Mouse (Mus musculus): ENCODE data around the gene Trim31. TPM values are rescaled to one million over a fixed set of nuclear protein-coding genes. Genes with fewer than 3 reads are reported as not detected.

Gene Trim31
- polyA plus RNA-seq, 1 experiment from 2014 or later, result not detected

DNA sequence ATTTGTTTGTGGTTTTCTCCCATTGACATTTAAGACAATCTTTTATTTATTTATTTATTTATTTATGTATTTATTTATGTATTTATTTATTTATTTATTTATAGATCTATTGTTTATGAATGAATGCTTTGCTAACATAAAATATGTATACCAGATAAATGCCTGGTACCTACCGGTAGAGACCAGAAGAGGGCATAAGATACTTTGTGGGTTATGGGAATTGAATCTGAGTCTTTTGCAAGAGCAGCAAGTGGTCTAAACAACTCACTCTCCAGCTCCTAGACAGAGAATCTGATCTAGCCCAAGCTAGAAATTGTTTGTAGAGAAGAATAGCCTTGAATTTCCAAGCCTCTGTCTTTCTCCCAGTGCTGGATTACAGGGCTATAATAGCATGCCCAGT, 2.8 kb downstream of the Trim31 start:
- Histone ChIP-seq H3K9me3 (no peaks in the 10 kb centered on the region), H3K27me3 (no peaks in the 10 kb centered on the region), H3K4me2 (replicated peaks) (no peak overlapping the region), H3K4me1 (replicated peaks) (no peaks in the 10 kb centered on the region), H3K27ac (no peak overlapping the region), H3K4me3 (replicated peaks) (no peak overlapping the region), H3K36me3 (no peaks in the 10 kb centered on the region), H3K9ac (replicated peaks) (no peak overlapping the region)
- ATAC-seq, result no peak
- WGBS, result 41% methylated on average over 1 of the region's 1 CpGs

DNA sequence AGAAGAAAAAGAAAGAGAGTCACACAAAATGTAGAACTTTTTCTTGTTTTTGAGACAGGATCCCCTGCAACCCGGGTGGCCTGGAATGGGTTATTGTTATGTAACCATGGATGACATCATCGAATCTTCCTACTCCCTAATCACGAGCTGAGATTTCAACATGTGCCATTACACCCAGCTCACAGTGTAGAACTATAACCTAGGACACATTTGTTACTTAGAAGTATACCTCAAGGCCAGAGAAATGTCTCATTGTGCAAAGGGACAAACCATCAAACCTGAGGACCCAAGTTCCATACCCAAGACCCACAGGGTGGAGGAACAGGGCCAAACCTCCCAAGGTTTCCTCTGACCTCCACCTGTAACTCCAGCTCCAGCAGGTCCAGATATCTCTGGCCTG, 5.7 kb downstream of the Trim31 start:
- no peaks in the 10 kb centered on the region for H3K36me3 ChIP-seq
- no peaks in the 10 kb centered on the region for H3K4me1 ChIP-seq (replicated peaks)
- no peaks in the 10 kb centered on the region for H3K9me3 ChIP-seq
- no peak for ATAC-seq
- no peak overlapping the region for H3K4me3 ChIP-seq (replicated peaks)
- H3K27me3 ChIP-seq, result no peaks in the 10 kb centered on the region
- WGBS, result 78% methylated on average over 3 of the region's 3 CpGs
- no peak overlapping the region for H3K4me2 ChIP-seq (replicated peaks)
- H3K27ac ChIP-seq, result no peak overlapping the region
- no peak overlapping the region for H3K9ac ChIP-seq (replicated peaks)

DNA sequence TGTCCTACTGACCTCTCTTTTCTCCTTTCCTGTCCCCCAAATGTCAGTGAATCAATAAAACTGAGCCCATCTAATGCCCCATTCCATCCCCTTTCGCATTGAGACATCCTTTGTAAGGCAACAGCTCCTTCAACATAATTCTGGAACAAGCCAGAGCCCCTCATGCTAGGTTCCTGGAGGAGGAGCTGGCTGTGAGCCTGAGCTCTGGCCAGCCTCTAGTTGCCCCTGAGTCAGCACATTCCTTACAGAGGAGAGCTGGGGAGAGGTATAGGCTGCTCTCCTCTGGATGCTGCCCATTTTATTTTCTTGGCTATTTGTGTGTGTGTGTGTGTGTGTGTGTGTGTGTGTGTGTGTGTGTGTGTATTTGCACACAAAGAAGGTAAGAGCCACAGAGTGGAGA, 10.3 kb downstream of the Trim31 start:
- Histone ChIP-seq H3K36me3 (no peaks in the 10 kb centered on the region), H3K4me2 (replicated peaks) (no peak overlapping the region), H3K9ac (replicated peaks) (no peak overlapping the region), H3K27me3 (no peaks in the 10 kb centered on the region), H3K4me3 (replicated peaks) (no peak overlapping the region), H3K4me1 (replicated peaks) (no peaks in the 10 kb centered on the region), H3K9me3 (no peaks in the 10 kb centered on the region), H3K27ac (no peak overlapping the region)
- 68% methylated on average over 1 of the region's 1 CpGs for WGBS
- no peak for ATAC-seq

DNA sequence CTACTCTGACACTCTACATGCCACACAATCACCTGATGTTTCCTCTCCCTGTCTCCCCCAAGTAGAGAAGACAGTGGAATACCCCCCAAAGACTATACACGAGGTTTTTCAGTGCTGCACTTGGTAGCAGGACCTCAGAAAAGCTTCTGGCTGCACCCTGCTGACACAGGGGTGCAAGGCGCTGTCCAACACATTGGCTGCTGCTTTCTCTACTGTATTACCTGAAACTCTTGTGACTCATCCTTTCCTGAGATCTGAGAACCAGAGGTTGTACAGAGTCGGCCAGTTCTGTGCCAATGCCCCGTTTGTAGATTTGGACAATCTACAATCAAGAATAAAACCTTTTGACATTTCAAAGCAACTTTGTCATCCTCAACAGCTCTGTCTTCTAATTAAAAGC, 11.9 kb downstream of the Trim31 start:
- H3K4me1 ChIP-seq (replicated peaks), result no peaks in the 10 kb centered on the region
- H3K36me3 ChIP-seq, result no peaks in the 10 kb centered on the region
- no peaks in the 10 kb centered on the region for H3K9me3 ChIP-seq
- H3K4me3 ChIP-seq (replicated peaks), result no peak overlapping the region
- H3K27ac ChIP-seq, result no peak overlapping the region
- H3K9ac ChIP-seq (replicated peaks), result no peak overlapping the region
- WGBS, result 64% methylated on average over 4 of the region's 4 CpGs
- no peaks in the 10 kb centered on the region for H3K27me3 ChIP-seq
- no peak overlapping the region for H3K4me2 ChIP-seq (replicated peaks)
- ATAC-seq, result no peak

DNA sequence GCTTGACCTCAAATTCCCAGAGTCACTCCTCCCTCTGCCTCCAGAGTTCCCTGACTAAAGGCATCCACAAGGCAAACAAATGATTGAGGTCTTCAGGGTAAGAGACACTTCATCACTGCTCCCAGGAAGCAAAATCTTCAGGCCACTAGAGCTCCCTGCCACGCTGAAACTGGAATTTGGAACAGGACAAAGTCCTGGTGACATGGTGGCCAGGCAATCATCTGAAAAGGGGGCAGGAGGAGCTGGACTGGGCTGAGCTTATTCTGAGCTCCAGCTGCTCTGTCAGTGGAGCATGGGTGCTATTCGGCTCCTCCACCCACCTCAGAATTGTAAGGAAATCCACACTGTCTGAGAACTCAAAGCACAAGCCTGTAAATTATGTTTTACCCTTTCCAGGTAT, 14.1 kb downstream of the Trim31 start:
- no peak for ATAC-seq
- Histone ChIP-seq H3K4me3 (replicated peaks) (no peak overlapping the region), H3K4me2 (replicated peaks) (no peak overlapping the region), H3K9ac (replicated peaks) (no peak overlapping the region), H3K9me3 (no peaks in the 10 kb centered on the region), H3K4me1 (replicated peaks) (no peaks in the 10 kb centered on the region), H3K27ac (no peak overlapping the region), H3K27me3 (no peaks in the 10 kb centered on the region), H3K36me3 (no peaks in the 10 kb centered on the region)
- 63% methylated on average over 2 of the region's 2 CpGs for WGBS

DNA sequence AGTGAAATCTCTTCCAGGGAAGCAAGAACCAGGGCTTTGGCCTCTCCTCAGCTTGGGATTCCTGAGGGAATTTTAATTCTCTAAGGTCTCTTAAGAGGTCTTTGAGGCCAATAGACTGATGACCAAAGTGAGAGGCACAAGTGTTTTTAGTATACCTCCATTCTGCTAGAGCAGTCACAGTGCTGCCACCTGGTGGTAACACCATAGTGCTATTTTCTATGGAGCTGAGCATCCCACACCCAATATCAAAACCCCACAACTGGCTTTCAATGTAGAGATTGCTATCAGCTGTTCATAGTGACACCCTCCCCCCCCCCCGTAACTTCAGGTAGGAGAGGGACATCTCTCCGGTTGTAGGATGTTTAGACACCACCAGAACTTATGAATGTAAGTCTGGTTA, 16.2 kb downstream of the Trim31 start:
- no peak for ATAC-seq
- Histone ChIP-seq H3K4me2 (replicated peaks) (no peak overlapping the region), H3K27ac (no peak overlapping the region), H3K27me3 (no peaks in the 10 kb centered on the region), H3K9ac (replicated peaks) (no peak overlapping the region), H3K4me3 (replicated peaks) (no peak overlapping the region), H3K9me3 (no peaks in the 10 kb centered on the region), H3K36me3 (no peaks in the 10 kb centered on the region), H3K4me1 (replicated peaks) (no peaks in the 10 kb centered on the region)
- 17% methylated on average over 2 of the region's 2 CpGs for WGBS

DNA sequence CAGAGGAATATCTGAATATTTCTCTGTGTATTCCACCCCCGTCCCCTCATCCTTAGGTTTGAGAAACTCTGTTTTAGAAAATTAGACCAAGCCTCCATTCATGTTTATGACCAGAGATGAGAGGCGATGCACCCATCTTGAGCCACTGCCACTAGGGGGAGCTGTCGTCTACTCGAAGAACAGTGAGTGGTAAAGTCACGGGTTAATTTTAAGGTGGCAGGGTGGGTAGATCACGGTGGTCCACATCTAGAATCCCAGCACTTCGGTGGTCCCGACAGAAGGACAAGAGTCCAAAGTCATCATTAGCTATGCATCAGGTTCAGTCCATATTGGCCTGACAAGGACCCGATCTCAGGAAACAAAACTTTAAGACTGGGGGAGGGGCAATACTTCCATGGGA, 17.2 kb downstream of the Trim31 start:
- 18% methylated on average over 9 of the region's 9 CpGs for WGBS
- peak; percentile 27; the same call in 1 of the 2 replicates for ATAC-seq
- Histone ChIP-seq H3K9ac (replicated peaks) (no peak overlapping the region), H3K4me2 (replicated peaks) (no peak overlapping the region), H3K27me3 (no peaks in the 10 kb centered on the region), H3K4me3 (replicated peaks) (no peak overlapping the region), H3K4me1 (replicated peaks) (no peaks in the 10 kb centered on the region), H3K9me3 (no peaks in the 10 kb centered on the region), H3K36me3 (no peaks in the 10 kb centered on the region), H3K27ac (no peak overlapping the region)

DNA sequence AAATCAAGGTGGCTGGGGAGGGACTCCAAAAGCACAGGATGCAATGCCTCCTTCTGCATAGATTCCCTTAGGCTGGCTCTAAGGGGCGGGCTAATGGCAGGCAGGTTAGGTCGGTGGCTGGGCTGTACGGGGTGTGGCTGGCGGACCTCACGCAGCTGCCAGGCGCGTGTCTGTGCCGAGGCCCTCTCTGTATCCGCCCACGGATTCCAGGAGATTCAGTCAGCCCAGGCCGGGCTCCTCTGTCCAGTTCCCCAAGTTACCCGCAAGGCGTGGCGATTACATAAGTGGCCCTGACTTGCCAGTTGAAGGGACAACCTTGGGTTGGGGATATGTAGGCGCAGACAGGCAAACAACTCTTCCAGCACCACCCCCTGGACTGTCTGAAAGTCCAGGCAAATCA, 22.3 kb downstream of the Trim31 start:
- Histone ChIP-seq H3K4me3 (replicated peaks) (no peak overlapping the region), H3K36me3 (no peaks in the 10 kb centered on the region), H3K27me3 (no peaks in the 10 kb centered on the region), H3K4me1 (replicated peaks) (no peaks in the 10 kb centered on the region), H3K27ac (no peak overlapping the region), H3K9ac (replicated peaks) (no peak overlapping the region), H3K4me2 (replicated peaks) (no peak overlapping the region), H3K9me3 (no peaks in the 10 kb centered on the region)
- WGBS, result 62% methylated on average over 15 of the region's 15 CpGs
- ATAC-seq, result no peak

DNA sequence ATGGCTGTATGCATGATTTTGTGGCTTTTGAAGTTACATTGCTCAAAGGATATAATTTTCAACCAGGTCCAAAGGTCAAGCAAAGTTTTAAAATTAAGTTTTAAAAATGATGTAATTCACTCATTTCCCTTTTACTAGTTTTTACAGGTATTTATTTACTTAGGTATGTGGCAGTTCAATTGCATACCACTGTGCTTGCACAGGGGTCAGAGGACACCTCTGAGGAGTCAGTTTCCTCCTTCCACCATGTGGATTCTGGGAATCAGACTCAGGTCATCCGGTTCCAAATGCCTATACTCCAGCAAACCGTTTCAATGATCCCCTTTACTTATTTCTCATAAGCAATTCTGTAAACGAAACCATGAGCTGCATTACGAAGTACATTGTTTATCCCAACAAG, 24.8 kb downstream of the Trim31 start:
- no peak overlapping the region for H3K4me3 ChIP-seq (replicated peaks)
- H3K4me2 ChIP-seq (replicated peaks), result no peak overlapping the region
- no peaks in the 10 kb centered on the region for H3K4me1 ChIP-seq (replicated peaks)
- no peak for ATAC-seq
- H3K9ac ChIP-seq (replicated peaks), result no peak overlapping the region
- 92% methylated on average over 4 of the region's 4 CpGs for WGBS
- H3K36me3 ChIP-seq, result no peaks in the 10 kb centered on the region
- no peaks in the 10 kb centered on the region for H3K27me3 ChIP-seq
- H3K27ac ChIP-seq, result no peak overlapping the region
- H3K9me3 ChIP-seq, result no peaks in the 10 kb centered on the region

DNA sequence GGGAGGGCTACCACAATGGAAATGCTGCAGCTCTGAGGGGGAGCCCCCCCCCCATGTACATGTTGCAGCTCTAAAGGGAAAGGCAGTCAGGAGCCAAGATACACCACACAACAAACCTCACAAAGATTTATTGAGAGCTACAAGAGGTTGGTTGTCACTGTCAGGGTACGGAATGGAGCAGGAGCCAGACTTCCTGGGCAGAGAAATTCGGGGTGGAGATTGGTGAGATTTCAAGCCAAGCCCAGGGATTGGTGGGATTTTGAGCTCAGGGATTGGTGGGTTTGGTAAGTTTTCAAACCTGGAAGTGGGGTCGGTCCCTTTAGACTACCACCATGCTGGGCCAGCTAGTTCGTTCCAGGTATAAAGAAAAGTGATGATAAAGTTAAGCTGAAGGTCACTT, 25.6 kb downstream of the Trim31 start:
- Histone ChIP-seq H3K4me1 (replicated peaks) (no peaks in the 10 kb centered on the region), H3K27me3 (no peaks in the 10 kb centered on the region), H3K9me3 (no peaks in the 10 kb centered on the region), H3K4me2 (replicated peaks) (no peak overlapping the region), H3K9ac (replicated peaks) (no peak overlapping the region), H3K4me3 (replicated peaks) (no peak overlapping the region), H3K36me3 (no peaks in the 10 kb centered on the region), H3K27ac (no peak overlapping the region)
- WGBS, result 69% methylated on average over 4 of the region's 4 CpGs
- ATAC-seq, result no peak

DNA sequence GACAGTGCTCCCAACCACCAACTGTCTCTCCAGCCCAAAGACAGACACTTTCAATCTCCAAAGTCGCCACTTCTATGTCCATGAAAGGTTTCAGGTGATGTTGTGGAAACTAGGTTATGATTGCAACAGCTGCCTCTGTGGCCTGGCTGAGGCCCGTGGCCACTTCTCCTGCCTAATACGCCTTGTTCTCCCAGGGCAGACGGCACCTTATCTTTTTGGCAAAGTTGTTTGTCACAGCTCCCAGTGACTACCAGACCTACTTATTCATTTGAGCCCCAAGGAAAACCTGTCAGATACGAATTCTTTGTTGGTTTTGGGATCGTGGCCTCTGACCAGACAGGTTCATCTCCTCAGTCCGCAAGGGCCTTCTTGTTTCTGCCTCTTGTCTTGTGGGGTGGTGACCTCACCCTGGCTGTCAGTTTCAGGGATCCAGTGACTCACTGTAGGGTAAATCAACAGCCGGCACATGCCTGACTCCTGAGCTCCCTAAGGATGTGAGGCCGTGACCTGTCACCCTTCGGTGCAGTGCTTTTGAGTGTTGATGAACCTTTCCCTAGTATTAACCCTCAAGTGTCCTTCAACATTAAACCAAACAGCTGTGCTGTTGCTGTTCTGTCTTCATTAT, 29.7 kb downstream of the Trim31 start:
- H3K27me3 ChIP-seq, result no peaks in the 10 kb centered on the region
- no peak overlapping the region for H3K9ac ChIP-seq (replicated peaks)
- ATAC-seq, result no peak
- no peaks in the 10 kb centered on the region for H3K36me3 ChIP-seq
- H3K4me3 ChIP-seq (replicated peaks), result no peak overlapping the region
- H3K27ac ChIP-seq, result no peak overlapping the region
- WGBS, result 73% methylated on average over 10 of the region's 10 CpGs
- no peaks in the 10 kb centered on the region for H3K9me3 ChIP-seq
- no peaks in the 10 kb centered on the region for H3K4me1 ChIP-seq (replicated peaks)
- no peak overlapping the region for H3K4me2 ChIP-seq (replicated peaks)

DNA sequence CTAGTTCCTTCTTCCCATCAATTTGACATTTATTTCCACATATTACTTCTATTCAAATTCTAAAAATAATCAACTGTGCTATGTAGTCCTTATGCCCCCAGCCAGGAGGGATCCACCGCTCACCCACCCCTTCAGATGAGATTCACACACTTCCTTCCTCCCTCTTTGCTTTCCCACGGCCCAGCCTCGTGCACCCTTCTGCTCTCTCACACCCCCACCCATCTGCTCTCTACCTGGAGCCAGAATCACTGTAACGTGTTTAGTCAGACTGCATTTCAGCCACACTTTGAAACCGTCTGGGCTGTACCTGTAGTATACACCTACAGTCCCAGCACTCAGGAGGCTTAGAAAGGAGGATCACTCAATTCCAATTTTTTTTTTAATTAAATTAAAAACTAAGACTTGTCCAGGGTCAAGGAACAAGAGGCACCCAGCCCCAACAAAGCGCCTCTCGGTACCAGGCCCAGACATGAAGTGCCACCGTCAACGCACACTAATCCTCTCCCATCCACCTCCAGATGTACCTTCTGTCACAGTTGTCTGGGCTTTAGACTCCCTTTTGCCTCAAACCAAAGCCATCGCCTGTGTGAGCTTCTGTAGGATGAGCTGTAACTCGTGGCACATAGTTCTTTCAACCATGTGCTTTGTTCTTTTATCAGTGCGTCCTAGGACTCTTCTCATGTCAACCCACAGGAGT, 31.5 kb downstream of the Trim31 start:
- no peaks in the 10 kb centered on the region for H3K36me3 ChIP-seq
- no peak overlapping the region for H3K4me2 ChIP-seq (replicated peaks)
- no peaks in the 10 kb centered on the region for H3K27me3 ChIP-seq
- H3K9ac ChIP-seq (replicated peaks), result no peak overlapping the region
- 75% methylated on average over 12 of the region's 12 CpGs for WGBS
- no peak for ATAC-seq
- no peaks in the 10 kb centered on the region for H3K4me1 ChIP-seq (replicated peaks)
- no peak overlapping the region for H3K4me3 ChIP-seq (replicated peaks)
- no peak overlapping the region for H3K27ac ChIP-seq
- H3K9me3 ChIP-seq, result no peaks in the 10 kb centered on the region

DNA sequence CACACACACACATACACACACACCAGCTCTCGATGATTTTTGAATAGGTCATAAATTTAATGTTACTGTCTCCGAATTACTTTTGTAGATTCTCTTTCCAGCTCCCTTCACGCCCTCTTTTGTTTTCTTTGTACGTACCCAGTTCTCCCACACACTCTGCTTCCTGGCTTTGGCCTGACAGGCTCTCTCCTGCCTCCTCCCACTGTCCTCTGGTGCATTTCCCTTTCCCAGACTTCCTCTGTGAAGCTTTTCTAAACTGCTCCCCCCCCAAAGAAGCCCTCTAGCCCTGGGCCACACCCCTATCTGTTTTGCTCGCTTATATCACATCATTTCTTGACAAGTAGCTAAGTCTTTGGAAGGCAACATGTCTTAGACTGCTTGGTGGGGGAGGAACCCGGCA, 32.3 kb downstream of the Trim31 start:
- 83% methylated on average over 6 of the region's 6 CpGs for WGBS
- H3K4me1 ChIP-seq (replicated peaks), result no peaks in the 10 kb centered on the region
- H3K4me3 ChIP-seq (replicated peaks), result no peak overlapping the region
- no peaks in the 10 kb centered on the region for H3K27me3 ChIP-seq
- H3K36me3 ChIP-seq, result no peaks in the 10 kb centered on the region
- H3K9ac ChIP-seq (replicated peaks), result no peak overlapping the region
- H3K9me3 ChIP-seq, result no peaks in the 10 kb centered on the region
- no peak for ATAC-seq
- H3K27ac ChIP-seq, result no peak overlapping the region
- H3K4me2 ChIP-seq (replicated peaks), result no peak overlapping the region

Measured in midbrain, embryonic 13.5 days (tissue).